Mouse (Mus musculus) MEL (cell line): ENCODE measurements around the gene Kmt2a. TPM values are rescaled to one million over a fixed set of nuclear protein-coding genes. Genes with fewer than 3 reads are reported as not detected.

Experiments
- DNase-seq: peaks from one replicate; pipeline ENCODE4 v3.0.0; 2011; ENCODE audit warnings: low read depth, low spot score
- H3K27ac ChIP-seq: 2 replicates; pipeline ENCODE4 v1.5.1; 2012; ENCODE audit warnings: low read depth, mild to moderate bottlenecking, control low read depth, low read length, moderate library complexity; ENCODE audit not compliant: control insufficient read depth
- H3K27me3 ChIP-seq, 2 experiments: fragments of 150-350 bp in 1 of 2; sonication (generic) in 1 of 2; 2 replicates each; pipeline ENCODE4 v1.6.1; 2012; ENCODE audit warnings: low read length in 2 of 2, mild to moderate bottlenecking in 2 of 2, improper control_type of control experiment in 1 of 2, moderate library complexity in 1 of 2; ENCODE audit not compliant: insufficient read depth in 2 of 2, control insufficient read depth in 1 of 2
- H3K36me3 ChIP-seq, 2 experiments: 2 replicates each; pipeline ENCODE4 v1.6.1; 2012 to 2014; ENCODE audit warnings: low read length in 2 of 2, improper control_type of control experiment in 1 of 2, inconsistent platforms in 1 of 2, mild to moderate bottlenecking in 1 of 2; ENCODE audit not compliant: insufficient read depth in 2 of 2, control insufficient read depth in 1 of 2
- H3K4me1 ChIP-seq, 2 experiments: fragments of 150-350 bp in 1 of 2; sonication (generic) in 1 of 2; 2 replicates each; pipeline ENCODE4 v1.6.1; 2012; ENCODE audit warnings: low read length in 2 of 2, improper control_type of control experiment in 1 of 2, mild to moderate bottlenecking in 1 of 2; ENCODE audit not compliant: insufficient read depth in 2 of 2, control insufficient read depth in 1 of 2
- H3K4me3 ChIP-seq, 2 experiments: fragments of 150-350 bp in 1 of 2; sonication (generic) in 1 of 2; 2 replicates each; pipeline ENCODE4 v1.5.1; 2012; ENCODE audit warnings: low read depth in 2 of 2, low read length in 2 of 2, mild to moderate bottlenecking in 2 of 2, moderate library complexity in 2 of 2, control low read depth in 1 of 2, improper control_type of control experiment in 1 of 2; ENCODE audit not compliant: control insufficient read depth in 1 of 2, insufficient read depth in 1 of 2
- H3K79me2 ChIP-seq: 2 replicates; pipeline ENCODE4 v1.6.1; 2012; ENCODE audit warnings: mild to moderate bottlenecking, low read length, moderate library complexity; ENCODE audit not compliant: control insufficient read depth, poor library complexity, insufficient read depth
- H3K9ac ChIP-seq: 2 replicates; pipeline ENCODE4 v1.6.1; 2012; ENCODE audit warnings: low read depth, mild to moderate bottlenecking, control low read depth, low read length, moderate library complexity; ENCODE audit not compliant: control insufficient read depth, poor library complexity, severe bottlenecking
- H3K9me3 ChIP-seq: fragments of 150-350 bp; sonication (generic); replicated peaks from 2 replicates; pipeline ENCODE4 v1.6.1; 2012; ENCODE audit warnings: mild to moderate bottlenecking, low read length, improper control_type of control experiment, moderate library complexity; ENCODE audit not compliant: insufficient read depth
- CHD1 ChIP-seq: IDR thresholded peaks from 2 replicates; pipeline ENCODE4 v1.6.1; 2012; ENCODE audit warnings: low read depth, mild to moderate bottlenecking, inconsistent platforms, low read length, improper control_type of control experiment
- CHD2 ChIP-seq: IDR thresholded peaks from 2 replicates; pipeline ENCODE4 v1.6.1; 2011; ENCODE audit warnings: low read length, improper control_type of control experiment
- CTCF ChIP-seq, 3 experiments: IDR thresholded peaks in 2 of 3; conservative IDR thresholded peaks in 1 of 3; 2 replicates each; pipeline ENCODE4 v1.5.1; 2011 to 2012; ENCODE audit warnings: low read length in 3 of 3, low read depth in 2 of 3, mild to moderate bottlenecking in 2 of 3, improper control_type of control experiment in 1 of 3, inconsistent platforms in 1 of 3, mixed read lengths in 1 of 3, moderate library complexity in 1 of 3; ENCODE audit not compliant: control insufficient read depth in 1 of 3, insufficient read depth in 1 of 3, poor library complexity in 1 of 3, severe bottlenecking in 1 of 3
- EP300 ChIP-seq, 2 experiments: IDR thresholded peaks; 2 replicates each; pipeline ENCODE4 v1.6.1; 2011; ENCODE audit warnings: improper control_type of control experiment in 2 of 2, low read length in 2 of 2, low read depth in 1 of 2, mild to moderate bottlenecking in 1 of 2
- GATA1 ChIP-seq: IDR thresholded peaks from 2 replicates; pipeline ENCODE4 v1.6.1; 2011; ENCODE audit warnings: low read depth, low read length, improper control_type of control experiment
- HCFC1 ChIP-seq: IDR thresholded peaks from 2 replicates; pipeline ENCODE4 v1.6.1; 2012; ENCODE audit warnings: low read depth, mild to moderate bottlenecking, inconsistent platforms, low read length, improper control_type of control experiment, moderate library complexity
- JUND ChIP-seq: IDR thresholded peaks from 2 replicates; pipeline ENCODE4 v1.6.1; 2011; ENCODE audit warnings: low read depth, mild to moderate bottlenecking, improper control_type of control experiment, low read length
- MAX ChIP-seq: IDR thresholded peaks from 2 replicates; pipeline ENCODE4 v1.6.1; 2011; ENCODE audit warnings: low read length, improper control_type of control experiment
- MYC ChIP-seq: IDR thresholded peaks from 2 replicates; pipeline ENCODE4 v1.6.1; 2011; ENCODE audit warnings: low read depth, mild to moderate bottlenecking, low read length, improper control_type of control experiment, moderate library complexity
- POLR2AphosphoS2 ChIP-seq: IDR thresholded peaks from 2 replicates; pipeline ENCODE4 v1.6.1; 2011; ENCODE audit warnings: low read length, improper control_type of control experiment
- POLR2AphosphoS5 ChIP-seq: IDR thresholded peaks from 2 replicates; pipeline ENCODE4 v1.6.1; 2012; ENCODE audit warnings: low read depth, borderline replicate concordance, mild to moderate bottlenecking, inconsistent platforms, low read length, moderate library complexity, mixed read lengths
- SMC3 ChIP-seq: IDR thresholded peaks from 2 replicates; pipeline ENCODE4 v1.6.1; 2011; ENCODE audit warnings: low read depth, low read length, improper control_type of control experiment
- UBTF ChIP-seq: IDR thresholded peaks from 2 replicates; pipeline ENCODE4 v1.6.1; 2012; ENCODE audit warnings: low read depth, mild to moderate bottlenecking, inconsistent platforms, low read length, improper control_type of control experiment, moderate library complexity, borderline replicate concordance; ENCODE audit not compliant: insufficient read depth
- USF2 ChIP-seq, 2 experiments: IDR thresholded peaks; 2 replicates each; pipeline ENCODE4 v1.6.1; 2011 to 2012; ENCODE audit warnings: improper control_type of control experiment in 2 of 2, low read length in 2 of 2, borderline replicate concordance in 1 of 2, inconsistent platforms in 1 of 2, low read depth in 1 of 2, mild to moderate bottlenecking in 1 of 2; ENCODE audit not compliant: insufficient read depth in 1 of 2
- ZNF384 ChIP-seq: IDR thresholded peaks from 2 replicates; pipeline ENCODE4 v1.6.1; 2012; ENCODE audit warnings: low read depth, mild to moderate bottlenecking, inconsistent platforms, low read length, improper control_type of control experiment
- polyA plus RNA-seq, 2 experiments: library from polyadenylated mRNA; stranded (reverse) in 1 of 2; unstranded in 1 of 2; fragments of >175 nt in 1 of 2; fragments of >200 nt in 1 of 2; gene quantifications; 2 replicates each; pipeline versions ENCODE4 v1.2.1 to v1.2.4; 2012; ENCODE audit warnings: low replicate concordance in 2 of 2, low read depth in 1 of 2; ENCODE audit not compliant: insufficient read length in 2 of 2, insufficient read depth in 1 of 2, missing spikeins in 1 of 2
- total RNA-seq: library from RNA; depleted of rRNA; stranded (reverse); fragments of 300-350 nt; gene quantifications from 2 replicates; pipeline ENCODE4 v1.2.3, GENCODE M21; 2012

Gene Kmt2a
- total and polyA plus RNA-seq, 3 experiments = 4.7 to 27.3 (median 11.7) TPM

DNA sequence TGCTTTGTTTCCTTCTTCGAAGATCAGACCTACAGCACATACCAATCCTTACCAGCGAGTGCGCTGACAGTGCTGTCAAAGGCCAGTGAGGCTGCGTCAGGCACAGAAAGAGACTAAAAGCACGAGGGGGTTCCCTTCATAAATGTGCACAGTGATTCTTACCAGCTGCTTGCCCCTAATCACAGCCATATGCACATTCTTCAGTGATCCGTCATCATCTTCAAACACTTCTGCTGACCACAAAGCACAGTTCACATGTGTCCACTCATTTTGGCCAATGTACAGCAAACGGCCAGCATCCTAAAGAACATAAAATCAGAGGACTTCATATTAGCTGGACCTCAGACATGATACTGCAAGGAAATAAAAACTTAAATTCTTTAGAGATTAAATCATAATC lies 54.4 kb downstream of the Kmt2a start:
- no peak overlapping the region for H3K27ac ChIP-seq
- no peaks in the 10 kb centered on the region for H3K4me1 ChIP-seq
- TF ChIP-seq HCFC1 (no peak), MYC (no peak), GATA1 (no peak)
- TF ChIP-seq, all 39 proteins: peak for 0
- H3K9me3 ChIP-seq = no peaks in the 10 kb centered on the region
- no peaks in the 10 kb centered on the region for H3K27me3 ChIP-seq
- DNase-seq = no peak
- H3K9ac ChIP-seq = no peak overlapping the region
- H3K36me3 ChIP-seq = peaks cover 0 to 48% of the 10 kb centered on the region in 2 experiments; a peak in 2 of 4 replicates
- H3K4me3 ChIP-seq = no peak overlapping the region
- no peaks in the 10 kb centered on the region for H3K79me2 ChIP-seq

- no peak for TF ChIP-seq CHD2
- no peak for TF ChIP-seq POLR2AphosphoS2
- TF ChIP-seq CHD1 = no peak
- TF ChIP-seq CTCF (IDR thresholded peaks at IDR 0.05 in 2 of 3, conservative IDR thresholded peaks at IDR 0.05 in 1 of 3; ENCODE audit: control insufficient read depth in 1 of 3, insufficient read depth in 1 of 3, low read depth in 2 of 3, low read length in 3 of 3, poor library complexity in 1 of 3, severe bottlenecking in 1 of 3) = no peak
- TF ChIP-seq USF2 (IDR thresholded peaks at IDR 0.05; ENCODE audit: borderline replicate concordance in 1 of 2, insufficient read depth in 1 of 2, low read depth in 1 of 2, low read length in 2 of 2) = no peak
- TF ChIP-seq JUND = no peak
- no peak for TF ChIP-seq HCFC1
- TF ChIP-seq MAX = no peak
- TF ChIP-seq UBTF = no peak
- no peak for TF ChIP-seq POLR2AphosphoS5
- TF ChIP-seq ZNF384 = no peak
- Histone ChIP-seq H3K4me1 (no peaks in the 10 kb centered on the region), H3K9ac (no peak overlapping the region), H3K79me2 (no peaks in the 10 kb centered on the region), H3K9me3 (no peaks in the 10 kb centered on the region), H3K36me3 (peaks cover 0 to 36% of the 10 kb centered on the region in 2 experiments; a peak in 2 of 4 replicates), H3K27me3 (no peaks in the 10 kb centered on the region), H3K27ac (no peak overlapping the region), H3K4me3 (no peak overlapping the region)
- no peak for DNase-seq
These were observed 60.9 kb downstream of the Kmt2a start for GRCm38 (mm10) chr9:44819920-44820827.

GRCm38 (mm10) chr9:44817522-44817921 lies 63.6 kb downstream of the Kmt2a start:
- Histone ChIP-seq H3K27me3 (no peaks in the 10 kb centered on the region), H3K9me3 (no peaks in the 10 kb centered on the region), H3K36me3 (peaks cover 0 to 19% of the 10 kb centered on the region in 2 experiments; a peak in 2 of 4 replicates), H3K4me3 (no peak overlapping the region), H3K79me2 (no peaks in the 10 kb centered on the region), H3K27ac (no peak overlapping the region), H3K4me1 (no peaks in the 10 kb centered on the region), H3K9ac (no peak overlapping the region)
- DNase-seq = no peak
- no peak for TF ChIP-seq EP300 (IDR thresholded peaks at IDR 0.05; ENCODE audit: low read depth in 1 of 2, low read length in 2 of 2)
- TF ChIP-seq SMC3 = no peak
- no peak for TF ChIP-seq MYC
